Mouse (Mus musculus) cortical plate, adult 2 months (tissue): ENCODE measurements around the gene Gm6685.

Experiments
- CTCF ChIP-seq: fragments of 200-500 bp; IDR thresholded peaks from 2 replicates; pipeline ENCODE4 v1.5.1; 2011; ENCODE audit warnings: mild to moderate bottlenecking, control low read depth, low read length; ENCODE audit not compliant: insufficient read depth; ENCODE audit errors: extremely low read depth
- POLR2A ChIP-seq: fragments of 200-500 bp; IDR thresholded peaks from 2 replicates; pipeline ENCODE4 v1.6.1; 2011; ENCODE audit warnings: mild to moderate bottlenecking, low read length, control low read depth; ENCODE audit not compliant: insufficient read depth; ENCODE audit errors: extremely low read depth

- TF ChIP-seq CTCF (no peak), POLR2A (no peak)
Observed at GRCm38 (mm10) chr11:28290440-28290839, 49.2 kb downstream of the Gm6685 start.
